Mouse (Mus musculus) kidney, postnatal 0 days (tissue): ENCODE measurements around the gene Anks6. TPM values are rescaled to one million over a fixed set of nuclear protein-coding genes. Genes with fewer than 3 reads are reported as not detected.

Experiments used
- ATAC-seq: fragments of 200-750 bp; cut with Nextera tagmentation; replicated peaks from 2 replicates; pipeline ENCODE4 v1.8.0; 2017; ENCODE audit warnings: low read depth, moderate number of reproducible peaks, moderate TSS enrichment, moderate library complexity; ENCODE audit not compliant: low FRiP score
- DNase-seq: peaks from one replicate; pipeline ENCODE4 v3.0.0-alpha.2; 2016; ENCODE audit warnings: low spot score
- H3K27ac ChIP-seq: fragments of 300-500 bp; sonication (generic); 2 replicates; pipeline ENCODE4 v1.5.1; 2014; ENCODE audit warnings: mild to moderate bottlenecking
- H3K27me3 ChIP-seq: fragments of 300-500 bp; sonication (generic); 2 replicates; pipeline ENCODE4 v1.6.1; 2014; ENCODE audit warnings: low read length, mixed read lengths; ENCODE audit not compliant: insufficient read depth
- H3K36me3 ChIP-seq: fragments of 300-500 bp; sonication (generic); 2 replicates; pipeline ENCODE4 v1.6.1; 2014; ENCODE audit warnings: low read length, mixed read lengths; ENCODE audit not compliant: insufficient read depth
- H3K4me1 ChIP-seq: fragments of 300-500 bp; sonication (generic); replicated peaks from 2 replicates; pipeline ENCODE4 v1.6.1; 2014; ENCODE audit warnings: antibody characterized with exemption, low read length, mixed read lengths; ENCODE audit not compliant: insufficient read depth
- H3K4me2 ChIP-seq: fragments of 300-500 bp; sonication (generic); 2 replicates; pipeline ENCODE4 v1.6.1; 2014; ENCODE audit warnings: mild to moderate bottlenecking, low read length, moderate library complexity, mixed read lengths
- H3K4me3 ChIP-seq: fragments of 300-500 bp; sonication (generic); replicated peaks from 2 replicates; pipeline ENCODE4 v1.5.1; 2014; ENCODE audit warnings: low read depth, low read length
- H3K9ac ChIP-seq: fragments of 300-500 bp; sonication (generic); 2 replicates; pipeline ENCODE4 v1.6.1; 2014; ENCODE audit warnings: low read depth, low read length
- H3K9me3 ChIP-seq: fragments of 300-500 bp; sonication (generic); replicated peaks from 2 replicates; pipeline ENCODE4 v1.6.1; 2016; ENCODE audit warnings: low read length, inconsistent platforms, mixed read lengths
- CTCF ChIP-seq: IDR thresholded peaks from 2 replicates; pipeline ENCODE4 v1.5.1; 2016; ENCODE audit warnings: antibody characterized with exemption, low read depth, mild to moderate bottlenecking, moderate library complexity
- WGBS: fragments of 180-500 bp; shearing (Covaris S2); extraction: QIAGEN DNeasy Blood & Tissue Kit; methylation state at CpG from one replicate; pipeline ENCODE4 v1.1.7; 2014; 5-methylcytosine and 5-hydroxymethylcytosine counted together
- polyA plus RNA-seq: library from polyadenylated mRNA; unstranded; fragments of >200 nt; fragmentation: Nextera tagmentation; extraction: Ambion mirVana; gene quantifications from 2 replicates; pipeline ENCODE4 v1.2.1, GENCODE M21; 2015

The Anks6 gene
- polyA plus RNA-seq, 1 experiment from 2014 or later: 6.4 TPM

- peaks cover 44% of the 10 kb centered on the region for H3K27me3 ChIP-seq
- peak; percentile 89 for DNase-seq
- 4% methylated on average over 8 of the region's 8 CpGs for WGBS
- no peak overlapping the region for H3K9ac ChIP-seq
- peak; percentile 29; the same call in 1 of the 2 replicates for ATAC-seq
- H3K4me2 ChIP-seq: no peak overlapping the region
- H3K9me3 ChIP-seq: no peaks in the 10 kb centered on the region
- TF ChIP-seq CTCF: no peak
- H3K27ac ChIP-seq: no peak overlapping the region
- no peak overlapping the region for H3K4me3 ChIP-seq
- no peaks in the 10 kb centered on the region for H3K36me3 ChIP-seq
- no peaks in the 10 kb centered on the region; the same call in 1 of the 2 replicates for H3K4me1 ChIP-seq
These were observed 64.3 kb downstream of the Anks6 start for GRCm38 (mm10) chr4:46992827-46993473.

- no peak for ATAC-seq
- no peak for TF ChIP-seq CTCF
- Histone ChIP-seq H3K27me3 (peaks cover 44% of the 10 kb centered on the region), H3K4me1 (no peaks in the 10 kb centered on the region; the same call in 1 of the 2 replicates), H3K4me2 (peak overlapping the region; percentile 85), H3K36me3 (no peaks in the 10 kb centered on the region), H3K27ac (no peak overlapping the region), H3K9me3 (no peaks in the 10 kb centered on the region), H3K4me3 (peak overlapping the region; percentile 43), H3K9ac (no peak overlapping the region)
- under 1% methylated on average over 31 of the region's 31 CpGs for WGBS
- DNase-seq: no peak
These were observed 65.3 kb downstream of the Anks6 start for GRCm38 (mm10) chr4:46991959-46992316.

- TF ChIP-seq CTCF: no peak
- Histone ChIP-seq H3K9ac (no peak within 1 kb of the TSS), H3K4me2 (peak within 1 kb of the TSS; percentile 85), H3K4me3 (peak within 1 kb of the TSS; percentile 43), H3K27ac (no peak within 1 kb of the TSS), H3K9me3 (no peaks in the 10 kb centered on the region), H3K4me1 (no peaks in the 10 kb centered on the region; the same call in 1 of the 2 replicates), H3K36me3 (no peaks in the 10 kb centered on the region), H3K27me3 (peaks cover 44% of the 10 kb centered on the region)
- WGBS: under 1% methylated on average over 100 of the region's 134 CpGs
- DNase-seq: no peak
- no peak for ATAC-seq
These were observed 65.9 kb downstream of the Anks6 start, which contains the start of gene Gabbr2 for GRCm38 (mm10) chr4:46991016-46991958. Gene Gabbr2 (minus strand): TSS chr4:46991873.

- Histone ChIP-seq H3K4me1 (no peaks in the 10 kb centered on the region; the same call in 1 of the 2 replicates), H3K27ac (no peak overlapping the region), H3K36me3 (no peaks in the 10 kb centered on the region), H3K27me3 (peaks cover 44% of the 10 kb centered on the region), H3K9ac (no peak overlapping the region), H3K4me3 (no peak overlapping the region), H3K9me3 (no peaks in the 10 kb centered on the region), H3K4me2 (peak overlapping the region; percentile 85; the same call in 1 of the 2 replicates)
- 3% methylated on average over 29 of the region's 29 CpGs for WGBS
- DNase-seq (peak; percentile 26), ATAC-seq (no peak; the same call in 1 of the 2 replicates)
- no peak for TF ChIP-seq CTCF
These were observed 66.8 kb downstream of the Anks6 start for GRCm38 (mm10) chr4:46990281-46991015.

GRCm38 (mm10) chr4:46989842-46990241 lies 67.4 kb downstream of the Anks6 start:
- 2% methylated on average over 17 of the region's 17 CpGs for WGBS

GRCm38 (mm10) chr4:46988824-46989223 lies 68.4 kb downstream of the Anks6 start:
- no peak overlapping the region for H3K9ac ChIP-seq
- no peak overlapping the region for H3K4me3 ChIP-seq
- DNase-seq (no peak), ATAC-seq (no peak)
- no peak for TF ChIP-seq CTCF
- no peak overlapping the region for H3K4me2 ChIP-seq
- H3K4me1 ChIP-seq: no peaks in the 10 kb centered on the region; the same call in 1 of the 2 replicates
- no peaks in the 10 kb centered on the region for H3K36me3 ChIP-seq
- H3K27ac ChIP-seq: no peak overlapping the region
- H3K27me3 ChIP-seq: peaks cover 44% of the 10 kb centered on the region
- WGBS: 62% methylated on average over 4 of the region's 4 CpGs
- no peaks in the 10 kb centered on the region for H3K9me3 ChIP-seq

More at GRCm38 (mm10) chr4:46989842-46990241, 67.4 kb downstream of the Anks6 start:
- Histone ChIP-seq H3K4me1 (no peaks in the 10 kb centered on the region; the same call in 1 of the 2 replicates), H3K9ac (no peak overlapping the region), H3K27ac (no peak overlapping the region), H3K36me3 (no peaks in the 10 kb centered on the region), H3K9me3 (no peaks in the 10 kb centered on the region), H3K27me3 (peaks cover 44% of the 10 kb centered on the region), H3K4me2 (peak overlapping the region; percentile 7; the same call in 1 of the 2 replicates), H3K4me3 (no peak overlapping the region)
- TF ChIP-seq CTCF: peak; percentile 62
- peak; percentile 66 for DNase-seq
- no peak for ATAC-seq
